Mouse (Mus musculus): ENCODE data around the gene Ptma.
"Not testable (repeated sequence)": the region's sequence is repeated elsewhere in the genome, so short reads cannot be mapped to it uniquely, and the experiment has no call there.

The Ptma gene

DNA sequence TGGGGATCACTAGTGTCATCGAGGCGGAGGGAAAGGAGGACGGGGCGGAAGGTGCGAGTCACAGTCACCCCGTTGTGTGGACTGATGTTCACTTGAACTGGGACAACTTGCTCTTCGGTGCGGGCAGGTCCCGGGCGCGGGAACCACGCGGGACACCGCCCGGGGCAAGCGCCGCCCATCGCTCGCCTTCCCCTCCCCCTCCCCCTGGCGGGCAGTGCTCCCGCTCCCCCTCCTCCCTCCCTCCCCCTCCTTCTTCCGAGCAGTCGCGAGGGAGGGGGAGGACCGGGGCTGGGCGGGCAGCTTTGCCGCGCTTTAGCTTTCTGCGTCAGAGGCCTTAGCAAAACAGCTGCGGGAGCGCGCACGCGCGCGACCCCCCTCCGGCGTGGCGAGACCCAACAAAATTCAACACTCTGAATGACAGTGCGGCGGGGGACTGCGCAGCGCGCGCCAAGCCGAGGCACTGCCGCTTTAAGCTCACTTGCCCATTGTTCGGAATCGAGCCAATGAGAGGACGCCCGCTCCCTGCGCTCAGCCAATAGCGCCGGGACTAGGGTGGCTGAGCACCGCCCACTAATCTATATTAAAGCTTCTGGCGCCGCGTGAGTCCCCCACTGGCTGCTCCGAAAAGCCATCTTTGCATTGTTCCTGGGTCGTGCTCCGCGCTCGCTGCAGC lies at the start of gene Ptma:
Gene Ptma, plus strand, starts transcription at position 611 of the 673 bp plus-strand sequence.
- peak; percentile 99 for DNase-seq

DNA sequence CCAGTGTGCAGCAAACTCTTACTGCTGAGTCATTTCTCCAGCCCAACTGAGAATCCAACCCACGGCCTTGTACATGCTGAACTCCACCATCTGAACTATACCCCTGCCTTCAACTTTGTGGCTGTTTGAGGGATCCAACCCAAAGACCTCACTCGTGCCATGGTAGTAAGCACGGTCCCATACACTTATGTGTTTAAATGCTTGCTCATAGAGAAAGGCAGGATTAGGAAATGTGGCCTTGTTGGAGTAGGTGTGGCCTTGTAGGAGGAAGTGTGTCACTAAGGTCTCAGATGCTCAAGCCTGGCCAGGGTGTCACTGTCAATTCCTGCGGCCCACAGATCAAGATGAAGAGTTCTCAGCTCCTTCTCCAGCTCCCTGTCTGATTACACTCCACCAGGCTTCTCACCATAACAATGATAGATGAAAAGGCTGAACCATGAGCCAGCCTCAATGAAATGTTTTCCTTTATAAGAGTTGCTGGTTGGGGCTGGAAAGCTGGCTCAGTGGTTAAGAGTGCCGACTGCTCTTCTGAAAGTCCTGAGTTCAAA lies 48.7 kb upstream of the Ptma start:
- DNase-seq: no peak

DNA sequence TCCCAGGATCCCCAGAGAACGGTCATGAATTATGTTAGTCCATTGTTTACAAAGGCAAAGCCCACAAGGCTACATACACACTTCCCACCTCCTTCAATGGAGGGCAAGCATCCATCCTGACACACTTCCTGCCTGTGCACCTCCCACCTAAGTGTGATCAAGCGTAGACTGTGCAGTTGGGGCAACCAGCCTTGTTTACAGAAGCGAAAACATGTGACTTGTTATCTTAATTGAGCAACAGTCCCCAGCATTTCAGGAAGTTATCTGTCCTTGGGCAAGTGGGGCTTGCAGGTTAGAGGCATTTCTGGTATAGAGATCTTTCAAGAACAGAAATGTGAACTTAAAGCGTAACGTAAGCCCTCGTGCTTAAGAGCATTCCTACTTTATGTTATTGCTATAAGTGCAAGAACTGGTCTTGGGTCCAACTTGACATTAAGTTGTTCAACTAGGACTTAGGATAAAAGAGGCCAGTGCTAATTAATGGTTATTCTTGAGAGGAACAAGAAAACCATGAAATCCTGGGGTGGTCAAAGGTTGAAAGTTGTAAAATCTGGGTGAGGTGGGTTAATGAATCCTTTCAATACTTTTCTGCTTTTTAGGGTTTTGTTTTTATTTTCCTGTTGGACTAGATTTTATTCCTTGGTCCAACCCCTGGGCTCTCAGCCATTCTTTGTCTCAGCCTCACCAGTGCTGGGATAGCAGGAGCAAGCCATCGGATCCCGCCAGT lies 47.3 kb upstream of the Ptma start:
- DNase-seq: no peak

DNA sequence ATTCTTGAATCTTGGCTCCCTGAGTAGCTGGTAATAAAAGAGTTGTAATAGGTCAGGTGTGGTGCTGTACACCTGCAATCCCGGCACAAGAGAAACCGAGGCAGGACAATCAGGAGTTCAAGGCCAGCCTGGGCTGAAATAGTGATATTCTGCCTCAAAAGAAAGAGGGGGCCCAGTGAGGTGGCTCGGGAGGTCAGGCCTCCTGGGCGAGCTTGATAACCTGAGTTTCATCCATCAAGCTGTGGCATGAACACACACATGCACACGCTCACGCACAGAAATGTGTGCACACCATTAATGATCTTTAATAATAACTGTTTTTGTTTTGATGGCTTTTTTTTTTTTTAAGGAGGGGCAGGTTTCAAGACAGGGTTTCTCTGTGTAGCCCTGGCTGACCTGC lies 46.2 kb upstream of the Ptma start:
- no peak for DNase-seq

DNA sequence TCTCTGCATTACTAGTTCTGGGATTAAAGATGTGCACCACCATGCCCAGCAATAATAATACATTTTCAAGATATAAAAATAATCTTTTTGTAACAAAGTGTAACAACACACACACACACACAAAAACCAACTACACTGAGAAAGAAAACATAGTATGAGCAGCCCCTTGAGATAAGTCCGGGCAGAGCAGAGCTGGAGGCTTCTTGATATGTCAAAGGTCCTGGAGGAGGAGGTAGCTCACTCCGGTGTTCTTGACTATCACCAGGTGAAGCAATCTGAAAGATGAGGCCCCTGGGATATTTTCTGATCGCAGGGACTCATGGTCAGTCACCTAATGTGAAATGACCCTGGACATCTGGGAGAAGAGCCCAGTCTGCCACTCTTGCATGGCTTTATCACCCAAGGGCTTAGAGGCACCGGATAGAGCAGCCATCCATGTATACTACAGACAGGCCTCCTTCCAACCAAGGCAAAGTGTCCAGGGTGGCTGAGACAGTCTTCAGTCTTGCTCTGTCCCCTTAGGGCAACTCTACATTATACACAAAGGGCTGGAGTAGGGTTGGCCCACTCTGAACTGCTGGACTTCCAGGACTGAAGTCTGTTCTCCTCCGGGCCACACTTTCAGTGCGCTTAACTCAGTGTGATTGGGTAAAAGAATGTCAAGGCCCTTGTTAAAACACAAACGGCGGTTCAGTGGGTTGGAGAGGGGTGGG lies 45.6 kb upstream of the Ptma start:
- DNase-seq: no peak

DNA sequence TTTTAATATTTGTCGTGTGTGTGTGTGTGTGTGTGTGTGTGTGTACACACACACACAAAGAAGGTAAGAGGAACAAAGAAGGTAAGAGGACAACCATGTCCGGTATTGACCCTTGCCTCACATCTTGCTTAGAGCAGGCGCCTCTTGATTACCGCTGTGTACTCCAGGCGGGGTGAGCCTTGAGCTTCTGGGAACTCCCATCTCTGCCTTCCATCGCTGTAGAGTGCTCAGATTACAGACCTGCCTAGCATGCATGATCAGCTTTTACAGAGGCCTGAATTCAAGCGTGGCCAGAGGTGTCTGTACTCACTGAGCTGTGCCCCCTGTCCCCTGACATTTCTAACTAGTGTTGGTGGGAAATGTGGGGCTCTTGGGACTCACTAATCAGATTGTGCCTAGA lies 45.1 kb upstream of the Ptma start:
- DNase-seq: no peak

DNA sequence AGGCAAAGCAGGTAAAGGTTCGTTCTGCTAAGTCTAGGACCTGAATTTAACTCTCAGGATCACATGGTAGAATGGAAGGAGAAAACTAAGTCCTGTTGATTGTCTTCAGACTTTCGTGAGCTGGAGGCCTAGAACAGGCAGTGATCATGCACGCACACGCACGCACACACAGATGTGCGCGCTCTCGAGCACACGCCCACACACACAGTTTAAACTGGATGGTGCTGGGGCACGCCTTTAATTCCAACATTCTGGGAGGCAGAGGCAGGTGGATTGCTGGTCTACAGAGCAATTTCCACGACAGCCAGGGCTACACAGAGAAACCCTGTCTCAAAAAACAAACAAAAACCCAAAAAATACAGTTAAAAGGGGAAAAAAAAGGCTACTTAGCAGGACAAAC lies 44.2 kb upstream of the Ptma start:
- no peak for DNase-seq

DNA sequence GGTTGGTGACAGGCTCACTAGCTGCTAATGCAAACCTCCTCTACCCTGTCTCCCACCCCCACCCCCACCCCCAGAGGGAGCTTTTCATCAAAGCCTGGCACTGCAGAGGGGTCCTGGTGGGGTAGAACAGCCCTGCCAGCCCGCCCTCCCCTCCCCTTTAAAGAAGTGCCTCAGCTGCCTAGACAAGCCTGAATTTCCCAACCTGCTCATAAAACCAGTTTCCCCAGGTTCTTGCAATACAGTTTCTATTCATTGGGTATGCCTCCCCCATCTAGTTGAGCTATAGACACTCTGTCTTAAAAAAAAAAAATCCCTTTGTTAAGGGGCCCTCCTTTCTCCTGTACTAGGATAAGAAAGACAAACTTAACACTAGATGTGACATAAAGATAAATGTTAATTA lies 43.8 kb upstream of the Ptma start:
- DNase-seq: no peak

DNA sequence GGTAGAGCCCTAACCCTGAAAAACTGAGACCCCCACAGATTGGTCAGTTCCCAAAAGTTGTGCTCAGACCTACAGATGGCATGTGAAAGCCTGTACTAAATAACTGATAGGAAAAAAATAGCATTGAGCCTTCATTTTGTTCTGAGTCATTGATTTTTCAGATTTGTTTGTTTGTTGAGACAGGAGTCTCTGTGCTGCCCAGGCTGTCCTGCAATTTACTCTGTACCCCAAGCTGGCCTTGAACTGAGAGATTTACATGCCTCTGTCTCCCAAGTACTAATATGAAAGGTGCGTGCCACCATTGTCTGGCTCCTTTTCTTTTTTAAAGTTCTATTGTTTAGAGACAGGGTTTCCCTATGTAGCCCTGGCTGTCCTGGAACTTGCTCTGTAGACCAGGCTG lies 41.2 kb upstream of the Ptma start:
- no peak for DNase-seq

DNA sequence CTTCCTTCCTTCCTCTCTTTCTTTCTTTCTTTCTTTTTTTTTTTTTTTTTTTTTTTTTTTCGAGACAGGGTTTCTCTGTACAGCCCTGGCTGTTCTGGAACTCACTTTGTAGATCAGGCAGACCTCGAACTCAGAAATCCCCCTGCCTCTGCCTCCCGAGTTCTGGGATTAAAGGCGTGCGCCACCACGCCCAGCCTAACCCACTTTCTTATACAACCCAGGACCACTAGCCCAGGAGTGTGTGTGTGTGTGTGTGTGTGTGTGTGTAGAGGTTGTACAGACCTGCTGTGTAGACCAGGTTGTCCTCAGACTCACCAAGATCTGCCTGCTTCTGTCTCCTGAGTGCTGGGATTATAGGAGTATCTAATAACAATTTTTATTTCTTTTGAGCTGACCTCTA lies 40.7 kb upstream of the Ptma start:
- not testable (repeated sequence) for DNase-seq

DNA sequence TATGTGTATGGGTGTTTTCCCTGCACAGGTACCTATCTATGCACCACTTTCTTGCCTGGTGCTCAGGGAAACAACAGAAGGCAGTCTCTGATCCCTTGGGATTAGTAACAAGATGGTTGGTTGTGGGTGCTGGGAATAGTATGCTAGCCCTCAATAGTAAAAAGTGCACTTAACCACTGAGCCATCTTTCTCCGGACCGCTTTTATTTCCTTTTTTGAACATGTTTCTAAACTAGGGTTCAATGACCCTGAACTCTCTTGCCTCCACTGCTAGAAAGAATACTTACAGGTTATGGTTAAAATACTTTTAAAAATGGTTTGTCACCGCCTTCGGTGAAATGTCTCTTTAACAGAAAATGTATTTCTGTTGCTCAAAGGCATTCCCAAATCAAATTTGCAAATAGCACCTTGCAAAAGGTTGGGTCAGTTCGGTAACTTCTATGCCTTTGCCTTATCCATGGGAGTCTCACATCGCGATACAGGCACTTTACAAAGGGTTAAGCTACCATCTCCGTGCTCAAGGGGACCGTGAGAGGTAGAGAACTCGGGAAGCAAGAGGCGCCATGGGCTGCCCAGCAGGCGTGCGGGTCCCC lies 39.7 kb upstream of the Ptma start:
- no peak for DNase-seq

DNA sequence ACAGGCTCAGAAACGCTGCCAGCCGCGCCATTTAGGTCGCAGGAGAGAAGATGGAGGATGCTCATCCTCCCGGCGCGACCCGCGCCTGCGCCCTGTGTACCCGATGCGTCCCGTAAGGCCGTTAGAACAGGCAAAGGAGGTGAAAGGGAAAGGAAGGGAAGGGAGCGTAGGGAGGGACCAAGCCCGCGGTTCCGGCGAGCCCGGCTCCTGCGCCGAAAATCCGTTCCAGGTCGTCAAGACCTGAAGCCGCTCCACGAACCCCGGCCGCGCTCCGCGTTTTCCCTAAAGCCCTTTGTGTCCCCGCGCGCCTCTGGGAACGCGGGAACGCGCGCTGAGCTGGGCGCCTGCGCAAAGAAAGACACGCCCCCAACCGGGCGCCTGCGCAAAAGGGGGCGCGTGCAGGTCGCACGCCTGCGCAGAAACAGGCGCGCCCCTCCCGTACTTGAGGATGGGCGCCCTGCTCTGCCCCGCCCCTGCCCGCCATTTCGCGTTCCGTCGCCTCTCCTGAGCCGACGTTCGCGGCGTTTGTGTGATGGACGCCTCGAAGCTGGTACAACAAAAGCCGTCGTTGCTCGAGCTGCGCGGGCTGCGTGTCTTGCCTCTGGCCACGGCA lies 39.1 kb upstream of the Ptma start:
- DNase-seq: peak; percentile 100

DNA sequence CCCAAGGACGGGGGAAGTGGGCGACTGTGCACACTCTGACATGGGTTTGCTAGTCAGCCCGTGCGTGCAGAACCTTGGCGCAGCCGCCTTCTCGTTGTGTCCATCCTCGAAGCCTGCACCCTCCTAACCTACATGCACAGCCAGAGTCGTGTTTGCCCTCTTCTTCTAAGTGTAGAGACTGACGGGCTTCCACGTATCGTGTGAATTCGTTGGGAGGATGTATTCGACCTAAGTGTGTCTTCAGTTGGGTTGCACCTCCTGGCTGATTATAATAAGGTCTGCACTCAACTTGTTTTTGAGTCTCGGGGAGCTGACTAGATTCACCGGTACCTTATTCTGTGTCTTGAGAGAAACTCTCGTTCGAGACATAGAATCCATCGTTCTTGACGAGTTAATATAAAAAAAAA lies 38.6 kb upstream of the Ptma start:
- no peak for DNase-seq

DNA sequence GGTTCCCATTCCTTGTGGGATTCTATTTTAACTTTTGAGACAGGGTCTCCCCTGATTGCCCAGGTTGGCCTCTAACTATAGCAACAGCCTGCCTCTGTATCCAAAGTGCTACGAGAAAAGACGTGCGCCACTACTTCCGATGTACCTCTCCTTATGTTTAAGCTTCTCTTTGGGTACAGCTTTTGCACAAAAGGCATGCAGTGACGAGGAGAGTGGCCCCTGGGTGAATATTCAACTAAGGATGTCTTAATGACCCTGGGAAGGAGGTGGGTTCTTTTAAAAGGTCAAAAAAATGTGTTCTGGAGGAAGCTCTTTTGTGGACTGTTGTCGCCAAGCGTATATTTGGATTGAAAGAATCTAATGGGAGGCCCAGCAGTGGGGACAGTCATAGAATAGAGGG lies 38.2 kb upstream of the Ptma start:
- no peak for DNase-seq

DNA sequence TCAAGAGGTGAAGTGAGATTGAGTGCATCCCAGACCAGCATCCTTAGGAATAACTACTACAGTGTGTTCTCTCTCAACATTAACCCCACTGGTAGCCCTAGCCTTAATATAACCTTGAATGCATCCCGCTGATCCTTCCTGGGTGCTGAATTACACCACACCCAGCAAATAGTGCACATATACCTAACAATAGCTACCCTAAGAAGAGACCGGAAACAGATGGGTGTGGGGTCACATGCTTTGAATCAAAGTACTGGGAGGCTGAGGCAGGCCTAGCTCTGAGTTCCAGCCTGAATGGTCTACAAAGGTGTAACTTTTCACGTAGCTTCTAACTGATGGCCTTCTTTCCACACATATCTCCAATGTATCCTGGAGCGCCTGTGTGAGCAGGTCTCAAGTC lies 37.8 kb upstream of the Ptma start:
- no peak for DNase-seq

DNA sequence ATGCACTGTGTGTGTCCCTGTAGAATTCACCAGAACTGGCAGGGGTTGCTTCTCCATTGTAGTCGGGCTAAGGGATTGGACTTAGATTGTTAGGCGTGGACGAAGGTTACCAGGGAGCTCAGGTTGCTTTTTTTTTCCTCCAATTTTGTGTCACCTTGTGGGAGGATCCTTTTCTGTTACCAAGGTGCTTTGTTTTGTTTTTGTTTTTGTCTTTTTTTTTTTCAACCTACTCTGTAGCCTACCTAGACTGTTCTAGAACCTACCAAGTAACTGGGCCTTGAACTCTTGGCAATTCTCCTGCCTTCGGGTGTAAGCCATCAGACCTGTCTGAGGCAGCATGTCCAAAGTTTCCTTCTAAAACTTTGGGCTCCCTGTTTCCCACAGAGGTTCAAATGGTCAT lies 36.6 kb upstream of the Ptma start:
- DNase-seq: no peak

DNA sequence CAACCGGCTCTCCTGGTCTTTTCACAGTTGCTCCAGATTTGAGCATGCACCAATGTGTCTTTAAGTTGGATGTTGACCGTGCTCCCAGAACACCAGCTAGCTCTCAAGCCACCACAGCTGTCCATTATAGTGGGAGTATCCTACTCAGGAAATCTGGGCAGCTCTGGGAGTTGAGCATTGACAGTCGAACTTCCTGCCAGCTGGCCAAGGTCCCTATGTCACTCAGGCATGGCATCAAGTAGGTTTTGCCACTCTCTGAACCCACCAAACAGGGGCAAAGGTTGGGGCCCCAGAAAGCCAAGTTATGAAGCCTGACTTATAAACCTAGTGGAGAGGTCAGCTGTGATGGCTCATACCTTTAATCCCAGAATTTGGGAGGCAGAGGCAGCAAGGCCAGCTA lies 35.8 kb upstream of the Ptma start:
- no peak for DNase-seq

DNA sequence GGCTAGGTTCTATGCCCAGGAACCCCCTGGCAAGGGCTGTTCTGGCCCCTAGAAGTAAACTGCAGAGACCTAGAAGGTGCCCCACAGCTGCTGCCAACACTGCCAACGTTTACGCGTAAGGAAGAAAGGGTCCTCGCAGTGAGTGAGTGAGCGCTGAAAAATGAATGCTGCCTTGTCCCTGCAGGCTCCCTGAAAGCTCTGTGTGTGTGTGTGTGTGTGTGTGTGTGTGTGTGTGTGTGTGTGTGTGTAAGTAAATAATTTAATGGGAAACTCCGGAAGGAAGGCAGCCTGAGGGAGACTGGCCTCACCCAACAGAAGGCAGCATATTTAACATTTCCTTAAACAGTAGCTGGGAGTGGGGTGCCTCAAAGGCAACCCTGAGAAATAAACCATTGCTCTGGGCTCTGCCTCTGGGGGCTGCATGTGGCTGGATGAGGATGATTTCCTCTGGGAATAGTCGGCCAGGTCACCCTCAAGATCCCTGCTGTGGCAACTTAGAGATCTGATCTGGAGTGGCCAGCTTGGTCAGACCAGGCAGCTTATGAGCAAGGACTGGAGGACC lies 34.9 kb upstream of the Ptma start:
- DNase-seq: no peak

DNA sequence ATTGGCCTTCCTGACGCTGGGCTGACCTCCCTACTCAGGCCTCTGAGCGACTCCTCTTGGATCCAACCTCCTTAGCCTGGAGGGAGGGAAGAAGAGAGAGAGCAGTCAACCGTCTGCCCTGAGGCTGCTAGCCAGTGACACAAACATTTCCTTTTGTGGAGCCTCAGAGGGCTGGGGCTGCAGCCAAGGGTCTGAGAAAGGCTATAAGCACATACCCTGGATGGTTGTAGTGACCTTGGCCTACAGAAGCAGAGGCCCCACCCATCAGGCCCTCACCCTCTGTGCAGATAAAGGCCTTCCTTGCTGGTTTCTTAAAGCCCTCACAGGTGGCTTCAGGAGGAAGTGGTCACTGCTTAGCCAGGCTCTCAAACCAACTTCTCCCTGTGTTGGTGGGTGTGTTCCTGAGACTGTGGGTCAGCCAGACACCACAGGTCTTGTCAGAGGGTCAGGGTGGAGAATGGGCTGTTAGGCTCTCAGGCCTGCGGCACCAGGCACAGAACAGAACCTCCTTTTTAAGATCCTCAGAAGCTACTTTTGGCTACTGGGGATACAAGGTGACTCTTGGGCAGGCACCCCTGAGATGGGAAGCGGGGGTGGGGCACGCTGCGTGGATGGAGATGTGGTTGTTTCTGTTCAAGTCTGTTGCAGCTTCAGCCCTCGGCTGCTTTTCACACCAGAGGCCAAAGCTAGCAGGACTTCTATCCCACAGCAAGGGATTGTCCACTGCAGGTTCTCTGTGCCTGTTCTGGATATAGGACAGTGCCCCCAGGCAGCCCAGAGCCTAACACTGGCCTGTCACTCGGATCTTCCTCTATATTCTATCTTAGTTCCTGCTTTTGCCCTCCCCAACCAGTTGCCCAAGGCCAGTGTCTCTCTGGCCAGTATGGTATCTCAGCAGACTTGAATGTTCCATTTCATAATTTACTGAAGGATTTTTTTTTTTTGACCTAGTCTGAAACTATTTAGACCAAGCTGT lies 34.1 kb upstream of the Ptma start:
- no peak for DNase-seq

DNA sequence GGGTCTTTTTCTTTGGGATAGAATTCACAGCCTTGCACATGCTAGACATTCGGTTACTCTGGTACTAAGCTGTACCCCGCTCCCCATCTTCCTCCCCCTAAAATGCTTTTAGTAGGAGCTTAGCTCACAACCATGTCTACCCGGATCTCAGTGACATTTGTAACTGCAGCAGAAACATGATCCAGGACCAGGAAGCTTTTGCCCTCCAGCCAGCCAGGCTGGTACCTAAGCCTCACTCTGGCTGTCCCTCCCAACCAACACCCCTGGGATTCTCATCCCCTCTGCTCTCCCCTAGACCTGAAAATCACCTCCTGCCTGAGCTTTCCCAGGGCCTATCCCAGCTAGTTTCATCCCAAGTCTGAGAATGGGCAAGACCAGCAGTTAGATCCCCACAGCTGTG lies 32.7 kb upstream of the Ptma start:
- DNase-seq: no peak

DNA sequence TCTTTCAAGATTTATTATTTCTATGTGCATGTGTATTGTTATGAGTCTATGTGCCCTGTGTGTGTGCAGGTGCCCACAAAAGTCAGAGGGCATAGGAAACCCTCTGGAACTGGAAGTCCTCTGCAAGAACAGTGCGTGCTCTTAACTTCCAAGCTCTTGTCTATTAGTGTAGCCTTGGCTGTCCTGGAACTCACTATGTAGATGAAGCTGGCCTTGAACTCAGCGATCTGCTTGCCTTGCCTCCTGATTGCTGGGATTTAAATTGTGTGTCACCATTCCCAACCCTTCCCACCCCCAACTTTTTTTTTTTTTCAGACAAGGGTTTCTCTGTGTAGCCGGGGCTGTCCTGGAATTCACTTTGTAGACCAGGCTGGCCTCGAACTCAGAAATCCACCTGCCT lies 30.2 kb upstream of the Ptma start:
- DNase-seq: no peak

DNA sequence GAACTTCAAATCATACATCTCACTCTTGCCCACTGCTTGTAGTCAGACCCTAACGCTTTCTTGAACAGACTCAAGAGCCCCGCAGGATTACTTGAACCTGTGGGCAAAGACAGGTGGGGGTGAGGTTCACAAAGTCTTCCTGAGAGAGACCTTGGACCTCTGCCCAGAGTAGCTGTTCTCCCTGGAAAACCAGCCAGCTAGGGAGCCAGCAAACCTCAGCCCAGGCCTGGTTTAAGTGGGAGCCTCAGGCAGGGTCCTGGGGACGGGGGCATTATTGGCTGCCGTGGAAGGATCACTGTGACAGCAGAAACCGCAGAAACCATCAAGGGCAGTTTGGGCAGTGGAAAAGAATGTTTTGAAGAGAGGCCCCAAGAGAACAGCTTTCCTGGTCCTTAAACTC lies 29.2 kb upstream of the Ptma start:
- DNase-seq: no peak
